Mouse (Mus musculus): ENCODE measurements at regions not wholly inside any gene's neighbourhood (a gene's known extent, or its start where the extent isn't known, plus 50 kb on each side); places are given as distances from the start of the nearest gene placed in this dataset.

DNA sequence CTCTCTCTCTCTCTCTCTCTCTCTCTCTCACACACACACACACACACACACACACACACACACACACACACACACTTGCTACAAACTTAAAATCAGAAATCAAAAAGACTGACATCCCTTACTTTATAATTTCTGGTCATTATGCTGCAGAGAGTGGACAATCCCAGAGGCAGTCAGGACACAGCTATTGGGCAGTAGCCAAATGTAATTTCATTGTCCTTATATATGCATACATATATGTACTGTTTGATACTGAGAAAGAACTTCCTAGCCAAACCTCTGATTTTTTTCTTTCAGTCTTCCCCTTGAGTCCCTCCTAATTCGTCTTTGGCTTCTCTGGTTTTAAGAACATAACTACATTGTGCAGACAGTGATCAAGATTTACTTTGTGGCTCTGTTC lies 277.3 kb upstream of the Pou3f3 start:
- TF ChIP-seq GATA1 (IDR thresholded peaks at IDR 0.05; ENCODE audit: borderline replicate concordance, low read length), result no peak
- no peak for TF ChIP-seq FLI1 (IDR thresholded peaks at IDR 0.05; ENCODE audit: low read length)
